Mouse (Mus musculus) cerebellum, adult (tissue): Measurements from ENCODE around the gene Add3.
A peak's percentile ranks its signal among the peaks of the same experiment; 100 is the strongest.

Experiments used
- ATAC-seq: cut with Nextera tagmentation; 2 replicates; pipeline ENCODE4 v1.9.2; 2017; ENCODE audit warnings: mild to moderate bottlenecking, moderate library complexity, mixed read lengths; ENCODE audit not compliant: insufficient number of reproducible peaks, low FRiP score, low TSS enrichment

The Add3 gene

GRCm38 (mm10) chr19:53189736-53190135 is 49.5 kb downstream of the Add3 start:
- peak; percentile 74 for ATAC-seq

- no peak for ATAC-seq
Measured at GRCm38 (mm10) chr19:53190232-53190631, 50.0 kb downstream of the Add3 start.

- ATAC-seq: no peak
Measured at GRCm38 (mm10) chr19:53191867-53192487, 51.7 kb downstream of the Add3 start.

- ATAC-seq: no peak
Measured at GRCm38 (mm10) chr19:53193190-53193589, 52.9 kb downstream of the Add3 start.

- ATAC-seq: no peak
Measured at GRCm38 (mm10) chr19:53193964-53194582, 53.8 kb downstream of the Add3 start.

GRCm38 (mm10) chr19:53194751-53195520 is 54.7 kb downstream of the Add3 start:
- ATAC-seq: no peak

GRCm38 (mm10) chr19:53196961-53197360 is 56.7 kb downstream of the Add3 start:
- ATAC-seq: no peak

- no peak for ATAC-seq
Measured at GRCm38 (mm10) chr19:53197766-53198165, 57.5 kb downstream of the Add3 start.

GRCm38 (mm10) chr19:53198706-53199572 is 58.7 kb downstream of the Add3 start:
- ATAC-seq: no peak

GRCm38 (mm10) chr19:53199711-53200110 is 59.5 kb downstream of the Add3 start:
- no peak for ATAC-seq

GRCm38 (mm10) chr19:53202116-53202515 is 61.9 kb downstream of the Add3 start:
- no peak for ATAC-seq

GRCm38 (mm10) chr19:53206986-53207385 is 66.7 kb downstream of the Add3 start:
- no peak for ATAC-seq

- ATAC-seq: no peak
Measured at GRCm38 (mm10) chr19:53208830-53209229, 68.6 kb downstream of the Add3 start.

- no peak for ATAC-seq
Measured at GRCm38 (mm10) chr19:53210251-53210650, 70.0 kb downstream of the Add3 start.

- no peak for ATAC-seq
Measured at GRCm38 (mm10) chr19:53215352-53215751, 75.1 kb downstream of the Add3 start.

GRCm38 (mm10) chr19:53216761-53217538 is 76.7 kb downstream of the Add3 start:
- no peak for ATAC-seq

GRCm38 (mm10) chr19:53217837-53218236 is 77.6 kb downstream of the Add3 start:
- ATAC-seq: no peak

GRCm38 (mm10) chr19:53219305-53219704 is 79.1 kb downstream of the Add3 start:
- no peak for ATAC-seq

GRCm38 (mm10) chr19:53221186-53221585 is 80.9 kb downstream of the Add3 start:
- 0 out of 2 replicates have a peak, but pooled peaks have one; percentile 36 for ATAC-seq
